Mouse (Mus musculus) testis, postnatal 10 days (tissue): Measurements from ENCODE around the gene Btbd3.
"Not testable (repeated sequence)": the region's sequence is repeated elsewhere in the genome, so short reads cannot be mapped to it uniquely, and the experiment has no call there.

Experiments used
- DNase-seq: peaks from one replicate; pipeline ENCODE4 v3.0.0; 2021; ENCODE audit warnings: low spot score

The Btbd3 gene

DNA sequence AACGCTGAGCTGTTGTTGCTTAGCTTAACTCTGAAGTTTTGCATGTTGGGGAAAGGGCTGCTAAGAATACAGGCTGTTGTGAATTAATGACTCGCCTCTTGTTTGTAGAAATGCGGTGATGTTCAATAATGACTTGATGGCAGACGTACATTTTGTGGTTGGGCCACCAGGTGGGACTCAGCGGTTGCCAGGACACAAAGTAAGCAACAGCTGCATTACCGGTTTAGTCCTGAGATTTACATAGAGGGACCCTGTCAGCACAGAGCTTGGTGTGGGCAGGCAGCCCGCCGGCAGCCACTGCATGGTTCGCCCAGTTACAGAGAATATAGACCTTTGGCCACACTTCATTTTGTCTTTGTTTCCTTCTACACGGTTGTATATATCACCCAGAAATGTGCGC, 23.3 kb downstream of the Btbd3 start:
- DNase-seq: no peak

DNA sequence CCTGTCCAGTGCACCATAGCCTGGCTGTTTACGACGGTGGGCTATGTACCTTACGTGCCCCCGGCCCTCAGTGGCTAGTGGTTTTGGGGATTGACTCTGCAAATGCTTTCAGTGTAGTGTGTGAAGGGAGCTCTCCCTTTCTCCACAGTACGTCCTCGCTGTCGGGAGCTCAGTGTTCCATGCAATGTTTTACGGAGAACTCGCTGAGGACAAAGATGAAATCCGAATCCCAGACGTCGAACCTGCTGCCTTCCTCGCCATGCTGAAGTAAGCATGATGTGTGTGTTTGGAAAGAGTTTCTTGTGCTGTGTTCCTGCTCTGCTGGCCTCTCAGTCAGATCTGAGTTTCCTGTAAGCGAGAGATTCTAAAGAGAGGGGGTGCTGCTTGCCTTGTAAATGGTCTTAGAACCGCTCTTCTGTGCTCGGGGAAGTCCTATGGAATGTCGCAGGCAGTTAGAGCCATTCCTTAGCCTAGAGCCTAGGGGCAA, 23.9 kb downstream of the Btbd3 start:
- DNase-seq: no peak

DNA sequence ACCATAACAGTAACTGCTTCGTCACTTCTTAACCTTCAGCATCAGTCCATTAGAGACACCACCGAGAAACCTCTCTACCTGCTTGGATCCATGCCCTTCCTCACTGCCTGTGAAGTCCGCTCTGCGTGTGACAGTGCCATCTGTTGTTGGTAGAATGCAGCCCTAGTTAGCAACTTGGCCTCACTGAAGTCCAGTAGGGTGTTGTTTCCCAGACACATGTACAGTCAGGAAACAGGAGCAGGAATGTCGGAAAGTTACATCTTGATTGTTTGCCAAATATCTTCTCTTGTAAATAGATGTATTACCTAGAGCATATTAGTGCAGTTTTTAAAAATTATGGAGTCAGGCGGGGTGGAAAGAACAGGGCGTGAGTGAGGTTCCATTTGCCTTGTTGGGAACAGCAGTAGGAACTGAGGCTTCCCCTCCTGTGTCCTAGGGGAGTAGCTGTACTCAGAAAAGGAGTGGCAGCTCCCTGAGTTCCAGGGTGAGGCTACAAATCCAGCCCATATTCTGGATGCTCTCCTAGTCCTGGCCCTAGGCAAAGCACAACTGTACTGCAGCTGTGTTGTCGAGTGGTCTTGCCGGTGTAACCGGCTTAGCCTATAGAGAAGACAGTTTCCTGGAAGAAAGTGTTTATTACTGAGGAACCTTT, 25.3 kb downstream of the Btbd3 start:
- DNase-seq: no peak

DNA sequence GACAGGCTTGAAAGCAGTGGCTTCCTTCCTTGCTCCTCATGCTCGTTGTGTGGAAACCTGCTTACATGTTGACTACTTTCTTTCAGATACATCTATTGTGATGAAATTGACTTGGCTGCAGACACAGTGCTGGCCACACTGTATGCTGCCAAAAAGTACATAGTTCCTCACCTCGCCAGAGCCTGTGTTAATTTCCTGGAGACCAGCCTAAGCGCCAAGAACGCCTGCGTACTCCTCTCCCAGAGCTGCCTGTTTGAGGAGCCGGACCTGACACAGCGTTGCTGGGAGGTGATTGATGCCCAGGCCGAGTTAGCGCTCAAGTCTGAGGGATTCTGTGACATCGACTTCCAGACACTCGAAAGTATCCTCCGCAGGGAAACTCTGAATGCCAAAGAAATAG, 27.0 kb downstream of the Btbd3 start:
- no peak for DNase-seq

DNA sequence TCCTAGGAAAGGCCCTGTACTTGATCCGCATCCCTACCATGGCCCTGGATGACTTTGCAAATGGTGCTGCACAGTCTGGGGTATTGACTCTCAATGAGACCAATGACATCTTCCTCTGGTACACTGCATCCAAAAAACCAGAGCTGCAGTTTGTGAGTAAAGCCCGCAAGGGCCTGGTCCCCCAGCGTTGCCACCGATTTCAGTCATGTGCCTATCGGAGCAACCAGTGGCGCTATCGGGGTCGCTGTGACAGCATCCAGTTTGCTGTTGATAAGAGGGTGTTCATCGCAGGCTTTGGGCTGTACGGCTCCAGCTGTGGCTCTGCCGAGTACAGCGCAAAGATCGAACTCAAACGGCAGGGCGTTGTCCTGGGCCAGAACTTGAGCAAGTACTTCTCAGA, 27.5 kb downstream of the Btbd3 start:
- DNase-seq: no peak

DNA sequence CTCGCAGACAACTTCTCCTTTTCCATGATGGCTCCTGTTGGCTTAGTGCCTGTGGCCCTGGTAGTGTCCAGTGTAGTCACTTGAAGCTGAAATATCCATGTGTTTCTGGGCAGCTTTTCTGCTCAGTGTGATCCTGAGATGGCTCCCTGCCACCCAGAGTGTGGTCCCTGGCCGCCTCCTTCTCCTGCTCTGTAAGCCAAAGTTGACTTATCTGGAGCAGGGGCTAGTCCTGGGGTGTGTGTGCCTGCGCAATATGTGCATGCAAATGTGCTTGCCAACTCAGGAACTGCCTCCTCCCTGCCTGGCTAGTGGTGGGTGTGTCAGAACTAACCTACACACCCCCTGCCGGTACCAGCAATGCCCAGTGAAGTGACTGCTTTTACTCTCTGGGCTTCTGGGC, 29.4 kb downstream of the Btbd3 start:
- no peak for DNase-seq

DNA sequence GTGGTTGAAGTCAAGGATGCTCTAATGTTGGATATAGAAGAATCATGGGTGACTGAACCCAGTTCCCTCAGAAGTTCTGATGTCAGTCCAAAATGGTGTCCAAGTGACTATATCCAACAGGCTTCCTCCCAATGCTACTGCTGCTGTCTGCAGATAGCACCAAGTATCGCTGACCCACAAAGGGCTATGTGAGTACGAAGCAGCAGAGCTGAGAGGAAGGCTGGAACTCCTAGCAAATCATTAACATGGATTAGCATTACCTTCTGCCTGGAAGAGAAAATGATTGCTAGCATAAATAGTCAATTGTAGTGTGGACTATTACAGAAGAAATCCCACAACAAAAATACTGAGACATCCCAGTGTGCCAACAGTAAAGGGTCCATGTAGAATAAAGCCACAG, 33.8 kb downstream of the Btbd3 start:
- no peak for DNase-seq

DNA sequence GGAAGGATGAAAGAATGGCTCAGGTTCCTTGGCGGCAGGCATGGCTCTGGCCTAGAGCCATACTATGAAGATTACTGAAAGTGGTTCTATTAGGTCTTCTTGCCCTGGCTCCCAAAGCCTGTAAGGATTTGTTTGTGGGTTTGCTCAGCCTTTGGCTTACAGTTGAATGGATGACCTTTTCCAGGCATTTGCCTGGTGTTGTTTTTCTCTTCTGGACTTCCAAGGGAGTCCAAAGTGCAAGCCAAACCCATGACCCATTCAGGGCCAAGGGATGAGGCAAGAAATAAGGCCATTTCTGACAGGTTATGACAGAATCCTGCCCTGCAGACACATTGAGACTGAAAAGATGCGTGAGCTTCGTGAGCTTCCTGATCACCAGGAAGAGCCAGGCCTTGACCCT, 37.9 kb downstream of the Btbd3 start:
- DNase-seq: no peak

DNA sequence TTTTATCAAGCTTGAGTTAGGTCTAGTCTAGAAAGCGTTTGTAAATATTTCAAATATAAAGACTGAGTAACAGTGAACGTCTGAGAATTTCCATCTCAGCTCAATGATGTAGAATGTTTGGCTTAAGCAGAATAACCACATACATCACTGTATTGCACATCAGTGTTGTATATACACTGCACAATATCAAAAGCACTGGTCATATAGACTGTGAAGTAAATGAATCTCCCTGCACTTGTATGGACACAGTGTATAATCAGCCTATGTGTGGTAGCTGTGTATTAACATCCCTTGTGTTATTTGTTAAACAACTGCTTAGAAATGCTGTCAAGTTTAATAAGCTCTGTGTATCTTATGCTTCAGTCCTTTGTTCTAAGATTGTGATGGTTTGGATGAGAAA, 49.9 kb downstream of the Btbd3 start:
- no peak for DNase-seq

DNA sequence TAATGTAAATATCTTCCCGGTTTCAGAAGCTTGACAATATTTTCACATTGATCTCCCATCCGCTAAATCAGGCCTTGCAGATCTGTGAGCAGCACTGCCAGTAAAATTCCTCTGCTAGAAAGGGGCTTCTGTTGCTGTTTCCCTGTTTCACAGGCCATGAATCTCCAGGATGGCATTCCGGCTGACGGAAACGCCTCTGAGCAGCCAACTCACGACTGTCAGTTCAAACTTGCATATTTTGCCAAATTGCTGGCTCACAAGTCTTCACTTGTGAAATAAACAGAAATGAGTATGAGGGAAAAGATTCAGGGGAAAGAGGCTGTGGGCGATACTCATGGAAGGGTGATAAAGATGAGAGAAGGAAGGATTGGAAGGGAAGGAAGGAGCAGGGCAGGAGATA, 59.3 kb downstream of the Btbd3 start:
- no peak for DNase-seq

DNA sequence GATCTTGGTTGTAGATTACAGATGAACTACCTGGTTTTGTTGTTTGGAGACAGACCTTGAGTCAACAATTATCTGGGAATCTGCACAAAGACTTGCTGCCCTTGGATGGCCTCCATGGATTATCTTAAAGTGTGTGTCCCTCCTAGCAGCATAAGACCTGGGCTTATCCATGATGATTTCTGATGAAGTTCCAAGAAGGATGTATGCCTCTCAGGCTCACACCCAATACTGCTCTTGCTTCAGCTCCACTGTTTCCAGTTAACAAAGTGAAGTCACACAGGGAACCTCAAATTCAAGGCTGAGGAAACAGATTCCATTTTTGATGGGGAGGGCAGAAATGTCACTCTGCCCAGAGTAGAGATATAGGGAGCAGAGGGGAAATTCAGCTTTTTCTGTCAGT, 64.0 kb downstream of the Btbd3 start:
- no peak for DNase-seq

DNA sequence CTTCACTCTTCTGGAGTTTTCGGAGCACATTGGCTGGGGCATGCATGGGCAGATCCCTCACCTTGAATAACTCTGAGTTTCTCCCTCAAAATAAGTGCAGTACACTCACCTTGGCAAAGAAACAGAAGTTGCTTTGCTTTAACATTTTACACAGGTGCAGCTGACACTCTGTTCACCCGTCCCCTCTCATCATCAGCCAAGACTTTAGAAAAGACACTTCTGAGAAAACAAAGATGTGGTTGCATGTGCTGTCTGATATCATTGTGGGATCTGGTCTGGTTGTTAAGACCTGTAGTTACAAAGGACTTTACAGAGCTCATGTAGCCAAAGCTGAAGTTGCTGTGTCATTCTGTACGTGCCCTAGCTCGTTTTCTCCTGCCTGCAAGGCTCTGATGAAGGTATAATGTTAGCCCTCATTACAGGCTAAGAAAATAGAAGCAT, 64.7 kb downstream of the Btbd3 start:
- no peak for DNase-seq

DNA sequence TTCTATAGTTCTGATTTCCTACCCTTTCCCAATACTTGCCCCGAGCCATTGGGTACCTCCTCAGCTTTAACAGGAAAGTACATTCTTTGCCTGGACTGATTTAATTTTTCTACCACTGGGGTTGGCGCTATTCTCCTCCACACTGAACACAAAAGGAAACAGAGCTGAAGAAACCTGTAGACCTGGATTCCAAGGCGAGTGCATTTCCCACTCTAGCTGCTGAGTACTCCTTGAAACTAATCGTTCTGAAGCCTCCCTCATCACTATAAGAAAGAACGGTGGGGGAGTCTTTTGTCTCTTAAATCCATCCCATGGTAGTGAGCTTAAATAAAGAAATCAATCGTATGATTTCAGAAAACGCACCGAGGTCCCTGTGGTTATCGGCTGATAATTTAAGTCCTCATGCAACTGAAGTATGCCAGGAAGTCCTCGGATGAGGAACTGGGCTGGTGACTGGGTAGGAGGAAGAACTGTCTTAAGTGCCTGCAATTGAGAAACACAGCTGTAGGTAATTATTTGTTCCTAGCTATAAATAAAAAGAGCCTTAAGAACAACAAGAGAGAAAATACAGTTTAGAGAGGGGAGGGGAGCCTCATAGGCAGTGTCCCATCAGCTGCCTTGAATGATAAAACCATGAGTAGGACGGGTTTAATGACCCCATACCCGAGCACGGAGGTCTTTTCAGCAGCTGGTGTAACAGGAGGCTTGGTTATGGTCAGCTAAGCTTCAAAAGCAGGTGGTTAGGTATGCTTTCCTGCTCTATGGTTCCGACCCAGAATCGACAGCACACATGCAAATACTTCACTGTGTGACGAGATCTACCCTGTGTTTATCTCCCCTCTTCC, 66.1 kb downstream of the Btbd3 start:
- DNase-seq: no peak

DNA sequence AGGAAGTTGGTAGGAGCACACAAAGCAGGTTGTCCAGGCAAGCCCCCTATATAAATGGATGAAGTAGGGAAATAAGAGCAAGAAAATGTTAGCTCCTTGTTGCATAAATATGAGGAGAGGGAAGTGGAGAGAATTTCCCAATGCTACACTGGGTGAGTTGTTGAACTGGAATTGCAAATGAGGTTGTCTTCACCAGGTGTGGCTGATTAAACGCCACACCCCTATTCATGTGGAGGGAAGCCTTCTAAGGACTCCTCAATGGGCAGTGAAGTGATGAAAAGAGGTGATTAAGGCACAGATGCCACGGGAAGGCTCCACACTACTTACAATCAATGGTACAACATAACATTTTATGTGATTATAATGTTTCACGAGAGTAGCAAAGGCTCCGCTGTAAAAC, 70.0 kb downstream of the Btbd3 start:
- DNase-seq: no peak

DNA sequence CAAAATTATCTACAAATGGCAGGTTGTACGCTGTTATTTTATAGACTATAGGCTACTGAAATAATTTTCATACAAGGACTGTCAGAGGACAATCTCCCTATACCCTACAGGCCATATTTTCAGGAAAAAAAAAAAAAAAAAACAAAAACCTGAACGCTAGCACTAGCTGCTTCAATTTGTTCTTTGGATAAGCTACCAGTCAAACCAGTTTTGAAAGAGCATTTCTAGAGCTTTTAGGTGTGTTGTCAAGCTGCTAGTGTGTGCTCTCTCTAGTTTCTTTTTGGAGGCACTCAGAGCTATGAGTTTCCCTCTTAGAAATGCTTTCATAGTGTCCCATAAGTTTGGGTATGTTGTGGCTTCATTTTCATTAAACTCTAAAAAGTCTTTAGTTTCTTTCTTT, 77.8 kb downstream of the Btbd3 start:
- not testable (repeated sequence) for DNase-seq

DNA sequence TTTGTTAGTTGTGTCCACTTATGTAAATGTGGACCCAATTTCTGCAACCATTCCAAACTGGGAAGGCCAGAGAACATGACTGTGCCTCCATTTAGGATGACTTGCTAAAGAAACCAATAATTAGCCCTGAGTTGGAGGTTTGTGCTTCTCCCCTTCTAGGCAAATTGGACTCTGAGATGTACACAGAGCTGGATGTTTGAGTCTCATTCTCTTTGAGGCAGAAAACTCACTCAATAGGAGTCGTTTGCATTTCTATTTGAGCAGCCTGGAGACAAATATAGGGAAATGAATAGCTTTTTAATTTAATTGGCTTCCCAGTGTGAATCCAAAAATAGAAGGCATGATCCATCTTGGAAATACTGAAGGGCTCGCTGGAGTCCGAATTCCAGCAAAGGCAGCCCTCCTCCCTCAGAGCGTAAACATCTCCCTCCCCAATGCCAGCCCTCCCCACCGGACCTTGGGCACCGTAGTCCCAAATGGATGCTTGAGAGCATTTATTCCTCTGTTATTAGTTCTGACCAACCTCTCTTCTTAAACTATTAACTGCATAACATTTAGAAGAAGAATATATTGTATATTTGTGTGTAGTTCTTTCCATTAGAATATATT, 81.6 kb downstream of the Btbd3 start:
- no peak for DNase-seq

DNA sequence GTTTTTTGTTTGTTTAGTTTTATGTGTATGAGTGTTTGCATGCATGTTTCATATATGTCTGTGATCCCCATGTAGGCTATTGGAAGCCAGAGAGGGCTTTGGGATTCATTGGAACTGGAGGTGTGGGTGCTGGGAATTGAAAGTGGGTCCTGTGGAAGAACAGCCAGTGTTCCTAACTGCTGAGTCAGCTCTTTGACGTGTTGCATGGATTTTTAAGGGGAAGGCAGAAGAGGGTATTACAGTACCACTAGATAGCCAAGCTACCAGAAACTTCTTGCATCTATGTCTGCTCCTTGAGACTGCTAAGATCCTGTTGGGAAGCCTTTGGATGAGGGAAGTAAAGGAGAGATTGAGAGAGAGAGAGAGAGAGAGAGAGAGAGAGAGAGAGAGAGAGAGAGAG, 82.2 kb downstream of the Btbd3 start:
- no peak for DNase-seq

DNA sequence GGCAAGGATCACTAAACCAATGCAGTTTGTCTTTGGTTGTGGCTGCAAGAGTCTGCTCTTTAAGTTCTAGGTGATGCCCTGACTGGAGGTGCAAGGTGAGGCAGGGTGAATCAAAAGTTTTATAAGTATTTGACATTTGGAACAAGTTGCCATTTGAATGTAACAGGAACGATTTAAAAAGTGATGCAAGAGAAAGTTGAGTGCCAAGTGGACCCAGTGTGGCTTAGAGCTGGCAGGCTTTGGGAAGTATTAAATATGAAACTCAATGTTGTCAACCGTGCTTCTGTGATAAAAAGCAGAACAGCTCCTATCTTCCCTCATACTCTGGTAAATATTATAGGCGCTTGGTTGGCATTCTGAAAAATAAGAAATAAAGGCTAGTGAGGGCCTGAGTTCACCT, 99.0 kb downstream of the Btbd3 start:
- no peak for DNase-seq

DNA sequence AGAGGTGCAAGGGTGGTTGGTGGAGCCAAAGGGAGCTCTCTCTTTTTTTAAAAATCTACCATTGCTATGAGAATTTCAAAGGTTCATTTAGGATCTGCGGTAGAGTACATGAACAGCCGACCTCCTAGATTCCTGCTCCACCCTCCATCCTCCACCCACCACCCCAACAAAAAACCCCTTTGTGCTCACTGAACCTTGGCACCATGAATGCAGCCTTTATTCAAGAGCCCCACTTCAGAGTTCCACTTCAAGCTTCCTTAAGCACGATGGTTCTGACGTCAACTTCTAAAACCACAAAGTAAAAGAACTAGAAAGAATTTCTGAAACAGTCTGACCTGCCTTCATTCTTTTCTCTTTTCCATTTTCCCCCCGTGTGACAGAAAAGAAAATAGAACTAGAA, 106.1 kb downstream of the Btbd3 start:
- no peak for DNase-seq

DNA sequence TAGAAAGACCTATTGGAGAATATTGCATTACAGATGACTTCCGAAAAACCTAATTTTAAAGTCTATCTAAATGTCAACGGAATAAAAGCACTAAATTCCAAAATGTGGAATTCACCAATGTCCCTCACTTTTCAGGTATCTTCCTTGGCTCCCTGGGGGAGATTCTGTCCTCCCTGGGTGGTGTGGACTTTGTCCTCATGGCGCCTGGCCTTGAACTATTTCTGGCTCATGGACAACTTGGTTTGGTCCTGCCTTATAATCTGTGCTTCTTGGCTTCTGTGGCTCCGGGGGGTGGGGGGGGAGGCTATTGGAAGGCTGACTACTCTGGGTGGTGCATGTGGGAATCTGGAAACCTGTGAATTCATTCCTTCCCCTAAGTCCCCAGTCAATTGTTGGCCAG, 109.0 kb downstream of the Btbd3 start:
- DNase-seq: no peak

DNA sequence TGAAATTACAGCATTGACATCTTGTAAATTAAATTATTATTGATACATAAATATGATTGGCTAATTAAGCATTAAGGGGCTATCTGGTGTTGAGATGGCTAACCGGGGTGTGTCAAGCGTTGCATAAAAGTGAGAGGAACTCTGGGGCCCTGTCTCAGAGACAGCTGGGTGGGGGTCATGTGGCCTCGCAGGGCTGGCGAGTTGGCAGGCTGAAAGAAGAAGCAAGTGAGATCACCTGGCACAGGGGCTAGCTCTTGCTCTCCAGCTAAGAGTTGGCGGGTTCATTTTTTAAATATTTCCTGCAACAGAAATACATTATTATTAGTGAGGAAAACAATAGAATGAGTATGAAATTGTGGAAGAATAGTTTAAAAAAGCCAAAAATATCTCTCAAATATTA, 118.2 kb downstream of the Btbd3 start:
- no peak for DNase-seq

DNA sequence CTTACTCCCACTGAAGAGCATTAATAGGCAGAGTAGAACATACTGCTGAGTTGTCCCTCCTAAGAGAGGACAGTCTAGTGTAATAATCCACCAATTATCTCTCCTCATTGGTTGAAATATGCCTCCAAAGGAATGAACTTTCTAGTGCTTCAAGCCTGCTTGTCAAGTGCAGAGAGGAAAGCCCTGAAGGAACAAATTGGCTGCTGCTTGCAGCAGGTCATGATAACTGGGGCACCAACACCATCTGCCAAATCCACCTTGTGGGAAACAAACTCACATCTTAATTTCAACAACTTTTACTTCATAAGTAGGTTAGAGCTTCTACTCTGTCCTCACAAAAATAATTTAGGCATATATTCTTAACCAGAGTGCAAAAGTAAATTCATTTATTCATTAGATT, 122.5 kb downstream of the Btbd3 start:
- DNase-seq: no peak

DNA sequence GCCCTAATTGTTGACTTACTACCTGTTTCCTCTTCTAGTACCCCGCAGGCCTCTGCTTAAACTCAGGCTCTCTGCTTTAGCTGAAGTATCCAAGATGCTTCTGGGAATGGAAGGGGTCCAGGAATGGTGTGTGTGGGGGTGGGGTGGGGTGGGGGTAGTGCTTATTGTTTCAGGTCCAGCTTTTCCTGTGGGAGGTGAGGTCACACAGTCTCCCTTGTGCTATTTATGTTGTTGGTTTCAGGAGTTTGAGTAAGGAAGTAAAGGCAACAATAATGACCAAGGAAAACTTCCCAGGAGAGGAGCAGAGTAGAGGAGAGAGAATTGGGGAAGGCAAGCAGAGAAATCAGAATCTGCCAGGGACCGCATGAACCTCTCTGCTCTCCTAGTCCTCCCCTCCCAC, 128.4 kb downstream of the Btbd3 start:
- DNase-seq: no peak
